Mouse (Mus musculus) left cerebral cortex, adult 2 months (tissue): ENCODE results near the gene Spon1. TPM values are rescaled to one million over a fixed set of nuclear protein-coding genes. Genes with fewer than 3 reads are reported as not detected.
A peak's percentile ranks its signal among the peaks of the same experiment; 100 is the strongest.

Source experiments
- DNase-seq, 2 experiments: peaks; one replicate each; pipeline ENCODE4 v3.0.0; 2021 to 2022; ENCODE audit warnings: low spot score in 2 of 2, mixed read lengths in 1 of 2; ENCODE audit errors: extremely low spot score in 1 of 2
- H3K27ac ChIP-seq: fragments of 200-600 bp; 2 replicates; pipeline ENCODE4 v1.8.1; 2022
- H3K4me3 ChIP-seq: fragments of 200-600 bp; 2 replicates; pipeline ENCODE4 v1.8.1; 2022
- CTCF ChIP-seq: fragments of 200-600 bp; IDR thresholded peaks from 2 replicates; pipeline ENCODE4 v1.8.1; 2022; ENCODE audit warnings: antibody characterized with exemption, mild to moderate bottlenecking, moderate library complexity
- intact Hi-C: fragments of 180-260 bp; cut with DNase I; formaldehyde crosslinking; loops from one replicate; pipeline ENCODE4 v1.15.1; 2025
- total RNA-seq, 2 experiments: library from RNA; stranded (reverse); gene quantifications; 2 replicates each; pipeline ENCODE4 v1.2.3; 2021

Spon1 gene
- total RNA-seq, 2 experiments from 2014 or later, result 36.9 to 37.1 TPM

- TF ChIP-seq CTCF, result no peak
- H3K27ac ChIP-seq, result no peak overlapping the region
- intact Hi-C loops, result no loop called here
- DNase-seq, result no peak
- H3K4me3 ChIP-seq, result no peak overlapping the region
Measured at GRCm38 (mm10) chr7:113986406-113987134, 220.8 kb downstream of the Spon1 start.

GRCm38 (mm10) chr7:113988156-113988555, 222.4 kb downstream of the Spon1 start:
- no peak for DNase-seq
- Histone ChIP-seq H3K27ac (no peak overlapping the region), H3K4me3 (no peak overlapping the region)
- TF ChIP-seq CTCF, result no peak
- intact Hi-C loops, result no loop called here

GRCm38 (mm10) chr7:113997675-113998354, 232.0 kb downstream of the Spon1 start:
- no peak for TF ChIP-seq CTCF
- DNase-seq, result no peak
- intact Hi-C loops, result no loop called here
- no peak overlapping the region for H3K4me3 ChIP-seq
- H3K27ac ChIP-seq, result no peak overlapping the region

GRCm38 (mm10) chr7:114004171-114004570, 238.4 kb downstream of the Spon1 start:
- TF ChIP-seq CTCF, result no peak
- Histone ChIP-seq H3K27ac (no peak overlapping the region), H3K4me3 (no peak overlapping the region)
- DNase-seq, result no peak
- intact Hi-C loops, result no loop called here

- Histone ChIP-seq H3K4me3 (no peak overlapping the region), H3K27ac (no peak overlapping the region)
- no peak for DNase-seq
- TF ChIP-seq CTCF, result no peak
- intact Hi-C loops, result no loop called here
Measured at GRCm38 (mm10) chr7:114005499-114005898, 239.7 kb downstream of the Spon1 start.

GRCm38 (mm10) chr7:114006456-114006855, 240.7 kb downstream of the Spon1 start:
- H3K4me3 ChIP-seq, result no peak overlapping the region
- no peak overlapping the region for H3K27ac ChIP-seq
- intact Hi-C loops, result no loop called here
- DNase-seq, result no peak
- TF ChIP-seq CTCF, result no peak

GRCm38 (mm10) chr7:114007565-114007964, 241.8 kb downstream of the Spon1 start:
- peak; percentile 55 for TF ChIP-seq CTCF
- DNase-seq, result peak in 1 of 2 experiments; percentile 40
- intact Hi-C loops, result no loop called here
- Histone ChIP-seq H3K27ac (no peak overlapping the region), H3K4me3 (no peak overlapping the region)

- Histone ChIP-seq H3K4me3 (no peak overlapping the region), H3K27ac (no peak overlapping the region)
- intact Hi-C loops, result no loop called here
- no peak for DNase-seq
- no peak for TF ChIP-seq CTCF
Measured at GRCm38 (mm10) chr7:114011726-114012443, 246.1 kb downstream of the Spon1 start.

- intact Hi-C loops, result no loop called here
- DNase-seq, result no peak
- no peak for TF ChIP-seq CTCF
- Histone ChIP-seq H3K4me3 (no peak overlapping the region), H3K27ac (no peak overlapping the region)
Measured at GRCm38 (mm10) chr7:114016001-114016949, 250.5 kb downstream of the Spon1 start.

- no peak for DNase-seq
- no peak for TF ChIP-seq CTCF
- no peak overlapping the region for H3K27ac ChIP-seq
- H3K4me3 ChIP-seq, result no peak overlapping the region
- intact Hi-C loops, result no loop called here
Measured at GRCm38 (mm10) chr7:114018861-114019260, 253.1 kb downstream of the Spon1 start.

- DNase-seq, result no peak
- Histone ChIP-seq H3K4me3 (peak overlapping the region; percentile 51), H3K27ac (peak overlapping the region; percentile 63; the same call in 1 of the 2 replicates)
- intact Hi-C loops, result loop anchor here (1.0 kb wide), 3 partner anchors 261 to 642 kb away; no protein-coding TSS in a partner anchor
- no peak for TF ChIP-seq CTCF
Measured at GRCm38 (mm10) chr7:114020057-114020703, 254.4 kb downstream of the Spon1 start.
